Mouse (Mus musculus) neural tube, embryonic 11.5 days (tissue): Measurements from ENCODE around the gene Adam25. TPM values are rescaled to one million over a fixed set of nuclear protein-coding genes. Genes with fewer than 3 reads are reported as not detected.
"Not testable (repeated sequence)": the region's sequence is repeated elsewhere in the genome, so short reads cannot be mapped to it uniquely, and the experiment has no call there.

Experiments used
- ATAC-seq: fragments of 200-750 bp; cut with Nextera tagmentation; 2 replicates; pipeline ENCODE4 v1.8.0; 2017; ENCODE audit warnings: moderate number of reproducible peaks, mild to moderate bottlenecking, moderate TSS enrichment, moderate library complexity; ENCODE audit not compliant: insufficient read depth, low FRiP score, low TSS enrichment
- DNase-seq: peaks from one replicate; pipeline ENCODE4 v3.0.0-alpha.2; 2015; ENCODE audit warnings: low spot score
- H3K27ac ChIP-seq: fragments of 300-500 bp; sonication (generic); 2 replicates; pipeline ENCODE4 v1.5.1; 2014; ENCODE audit warnings: low read depth, mild to moderate bottlenecking, low read length
- H3K27me3 ChIP-seq: fragments of 300-500 bp; sonication (generic); 2 replicates; pipeline ENCODE4 v1.6.1; 2014; ENCODE audit warnings: mild to moderate bottlenecking, low read length, mixed read lengths; ENCODE audit not compliant: control insufficient read depth, insufficient read depth
- H3K36me3 ChIP-seq: fragments of 300-500 bp; sonication (generic); 2 replicates; pipeline ENCODE4 v1.6.1; 2014; ENCODE audit warnings: mild to moderate bottlenecking, low read length, moderate library complexity, mixed read lengths; ENCODE audit not compliant: control insufficient read depth, insufficient read depth
- H3K4me1 ChIP-seq: fragments of 300-500 bp; sonication (generic); 2 replicates; pipeline ENCODE4 v1.6.1; 2014; ENCODE audit warnings: low read length, mixed read lengths; ENCODE audit not compliant: control insufficient read depth, insufficient read depth
- H3K4me2 ChIP-seq: fragments of 300-500 bp; sonication (generic); 2 replicates; pipeline ENCODE4 v1.6.1; 2014; ENCODE audit warnings: low read depth, mild to moderate bottlenecking, moderate library complexity
- H3K4me3 ChIP-seq: fragments of 300-500 bp; sonication (generic); 2 replicates; pipeline ENCODE4 v1.5.1; 2014; ENCODE audit warnings: low read depth, low read length
- H3K9ac ChIP-seq: fragments of 300-500 bp; sonication (generic); 2 replicates; pipeline ENCODE4 v1.6.1; 2014; ENCODE audit warnings: mild to moderate bottlenecking, low read length
- H3K9me3 ChIP-seq: fragments of 300-500 bp; sonication (generic); 2 replicates; pipeline ENCODE4 v1.6.1; 2016; ENCODE audit warnings: low read length; ENCODE audit not compliant: control insufficient read depth
- WGBS: fragments of 180-500 bp; shearing (Covaris S2); extraction: QIAGEN DNeasy Blood & Tissue Kit; methylation state at CpG from one replicate; pipeline ENCODE4 v1.1.7; 2014; 5-methylcytosine and 5-hydroxymethylcytosine counted together
- polyA plus RNA-seq: library from polyadenylated mRNA; unstranded; fragments of >200 nt; fragmentation: Nextera tagmentation; extraction: Ambion mirVana; gene quantifications from 2 replicates; pipeline ENCODE4 v1.2.1, GENCODE M21; 2014

The Adam25 gene
- polyA plus RNA-seq: not detected in 2 replicates

- not testable (repeated sequence) for H3K9me3 ChIP-seq, H3K4me1 ChIP-seq, ATAC-seq, H3K27ac ChIP-seq, H3K4me2 ChIP-seq, DNase-seq, H3K27me3 ChIP-seq, H3K36me3 ChIP-seq, H3K9ac ChIP-seq, H3K4me3 ChIP-seq
- WGBS: 71% methylated on average over 1 of the region's 1 CpGs
Measured at GRCm38 (mm10) chr8:40751908-40752307, at the start of gene Adam25. Adam25 (plus strand) TSS chr8:40752208.

- not testable (repeated sequence) for H3K9ac ChIP-seq, ATAC-seq, H3K9me3 ChIP-seq, H3K36me3 ChIP-seq, H3K4me3 ChIP-seq, DNase-seq, H3K4me1 ChIP-seq, H3K4me2 ChIP-seq, H3K27me3 ChIP-seq, H3K27ac ChIP-seq
- WGBS: 84% methylated on average over 4 of the region's 4 CpGs
Measured at GRCm38 (mm10) chr8:40715406-40715805, 36.6 kb upstream of the Adam25 start.

- no peak for DNase-seq
- H3K36me3 ChIP-seq: no peaks in the 10 kb centered on the region
- H3K27me3 ChIP-seq: no peaks in the 10 kb centered on the region
- H3K4me2 ChIP-seq: no peak overlapping the region
- H3K4me3 ChIP-seq: no peak overlapping the region
- no peaks in the 10 kb centered on the region for H3K4me1 ChIP-seq
- H3K9ac ChIP-seq: no peak overlapping the region
- H3K27ac ChIP-seq: no peak overlapping the region
- H3K9me3 ChIP-seq: no peaks in the 10 kb centered on the region
- WGBS: 77% methylated on average over 7 of the region's 7 CpGs
- no peak for ATAC-seq
Measured at GRCm38 (mm10) chr8:40715986-40716385, 36.0 kb upstream of the Adam25 start.

- no peak overlapping the region for H3K4me2 ChIP-seq
- DNase-seq (no peak), ATAC-seq (no peak)
Measured at GRCm38 (mm10) chr8:40783320-40783719, 31.3 kb downstream of the Adam25 start.

GRCm38 (mm10) chr8:40792973-40793372, 41.0 kb downstream of the Adam25 start, which contains the start of gene Adam20:
Adam20 (plus strand) TSS chr8:40793273.
- H3K4me3 ChIP-seq, H3K36me3 ChIP-seq, H3K27me3 ChIP-seq, H3K4me2 ChIP-seq, H3K9me3 ChIP-seq, H3K27ac ChIP-seq, H3K4me1 ChIP-seq, ATAC-seq, H3K9ac ChIP-seq, DNase-seq: not testable (repeated sequence)
- WGBS: 77% methylated on average over 1 of the region's 1 CpGs

More at GRCm38 (mm10) chr8:40783320-40783719, 31.3 kb downstream of the Adam25 start:
- H3K9me3 ChIP-seq: no peaks in the 10 kb centered on the region
- H3K9ac ChIP-seq: no peak overlapping the region
- no peak overlapping the region for H3K27ac ChIP-seq
- no peak overlapping the region for H3K4me3 ChIP-seq
- H3K27me3 ChIP-seq: no peaks in the 10 kb centered on the region
- no peaks in the 10 kb centered on the region for H3K4me1 ChIP-seq
- H3K36me3 ChIP-seq: no peaks in the 10 kb centered on the region

- Histone ChIP-seq H3K4me2 (no peak overlapping the region), H3K9me3 (no peaks in the 10 kb centered on the region), H3K9ac (no peak overlapping the region), H3K27ac (no peak overlapping the region), H3K4me3 (no peak overlapping the region), H3K27me3 (no peaks in the 10 kb centered on the region), H3K4me1 (no peaks in the 10 kb centered on the region), H3K36me3 (no peaks in the 10 kb centered on the region)
- 89% methylated on average over 2 of the region's 2 CpGs for WGBS
- no peak for DNase-seq
- no peak for ATAC-seq
Measured at GRCm38 (mm10) chr8:40803379-40804079, 51.5 kb downstream of the Adam25 start.

Other genes starting within 250 kb of the Adam25 start
- not detected in 2 replicates for gene Adam24, start 77.1 kb upstream of the Adam25 start, polyA plus RNA-seq
- gene Adam20, start 41.1 kb downstream of the Adam25 start, polyA plus RNA-seq: not detected in 2 replicates
- gene Adam39, start 70.8 kb downstream of the Adam25 start, polyA plus RNA-seq: not detected in 2 replicates